Mouse (Mus musculus) yolk sac, embryonic 10.5 days (tissue): ENCODE measurements at regions not wholly inside any gene's neighbourhood (a gene's known extent, or its start where the extent isn't known, plus 50 kb on each side); places are given as distances from the start of the nearest gene placed in this dataset.

ENCODE experiments used
- DNase-seq: peaks from one replicate; pipeline ENCODE4 v3.0.0-alpha.2; 2017; ENCODE audit warnings: low spot score

GRCm38 (mm10) chr13:73158016-73158415 lies 102.3 kb upstream of the Irx4 start:
- DNase-seq = no peak

DNA sequence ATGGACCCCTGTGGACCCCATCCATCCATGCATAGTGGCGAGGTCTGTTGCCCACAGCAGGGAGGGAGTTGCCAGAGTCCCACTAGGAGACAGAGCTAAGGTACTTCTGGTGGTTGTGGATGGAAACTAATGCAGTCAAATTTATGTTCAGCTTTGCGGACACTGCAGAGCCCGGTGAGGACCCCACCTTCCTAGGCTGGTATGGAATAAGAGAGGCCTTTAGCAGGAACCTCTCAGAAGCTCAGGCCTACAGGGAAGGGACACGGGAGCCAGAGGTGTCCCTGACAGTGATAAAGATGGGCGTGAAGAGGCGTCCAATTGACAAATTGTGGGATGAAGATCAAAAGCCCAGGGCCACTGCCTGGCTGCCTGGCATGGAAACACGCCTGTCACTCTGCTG lies 100.8 kb upstream of the Irx4 start:
- DNase-seq = no peak

- no peak for DNase-seq
Measured at GRCm38 (mm10) chr13:73159865-73160264, 100.4 kb upstream of the Irx4 start.

DNA sequence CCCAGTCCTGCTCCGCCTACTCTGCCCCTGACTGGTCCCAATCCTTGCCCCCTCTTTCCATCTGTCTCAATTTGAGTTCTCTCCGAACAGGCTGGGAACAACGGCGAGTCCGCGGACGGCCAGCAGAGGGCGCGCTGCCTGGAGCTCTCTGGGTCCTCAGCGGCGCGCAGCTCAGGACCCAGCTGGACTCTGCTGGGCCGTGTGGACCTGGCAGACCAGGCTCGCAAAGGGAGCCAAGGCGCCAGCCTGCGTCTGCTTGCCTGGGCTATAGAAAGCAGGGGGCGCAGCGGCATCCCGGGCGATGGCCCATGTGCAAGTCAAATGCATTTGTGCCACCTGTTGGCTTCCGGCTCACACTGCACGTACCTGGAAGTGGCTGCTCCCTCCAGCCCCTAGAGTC lies 100.0 kb upstream of the Irx4 start:
- peak; percentile 63 for DNase-seq

- no peak for DNase-seq
Measured at GRCm38 (mm10) chr13:73170301-73170700, 90.0 kb upstream of the Irx4 start.

- no peak for DNase-seq
Measured at GRCm38 (mm10) chr13:73207931-73208448, 52.3 kb upstream of the Irx4 start.
